Mouse (Mus musculus) MEL (cell line): ENCODE data around the gene Josd1. TPM values are rescaled to one million over a fixed set of nuclear protein-coding genes. Genes with fewer than 3 reads are reported as not detected.

Experiments used
- DNase-seq: peaks from one replicate; pipeline ENCODE4 v3.0.0; 2011; ENCODE audit warnings: low read depth, low spot score
- H3K27ac ChIP-seq: 2 replicates; pipeline ENCODE4 v1.5.1; 2012; ENCODE audit warnings: low read depth, mild to moderate bottlenecking, control low read depth, low read length, moderate library complexity; ENCODE audit not compliant: control insufficient read depth
- H3K27me3 ChIP-seq, 2 experiments: fragments of 150-350 bp in 1 of 2; sonication (generic) in 1 of 2; 2 replicates each; pipeline ENCODE4 v1.6.1; 2012; ENCODE audit warnings: low read length in 2 of 2, mild to moderate bottlenecking in 2 of 2, improper control_type of control experiment in 1 of 2, moderate library complexity in 1 of 2; ENCODE audit not compliant: insufficient read depth in 2 of 2, control insufficient read depth in 1 of 2
- H3K36me3 ChIP-seq, 2 experiments: 2 replicates each; pipeline ENCODE4 v1.6.1; 2012 to 2014; ENCODE audit warnings: low read length in 2 of 2, improper control_type of control experiment in 1 of 2, inconsistent platforms in 1 of 2, mild to moderate bottlenecking in 1 of 2; ENCODE audit not compliant: insufficient read depth in 2 of 2, control insufficient read depth in 1 of 2
- H3K4me1 ChIP-seq, 2 experiments: fragments of 150-350 bp in 1 of 2; sonication (generic) in 1 of 2; 2 replicates each; pipeline ENCODE4 v1.6.1; 2012; ENCODE audit warnings: low read length in 2 of 2, improper control_type of control experiment in 1 of 2, mild to moderate bottlenecking in 1 of 2; ENCODE audit not compliant: insufficient read depth in 2 of 2, control insufficient read depth in 1 of 2
- H3K4me3 ChIP-seq, 2 experiments: fragments of 150-350 bp in 1 of 2; sonication (generic) in 1 of 2; 2 replicates each; pipeline ENCODE4 v1.5.1; 2012; ENCODE audit warnings: low read depth in 2 of 2, low read length in 2 of 2, mild to moderate bottlenecking in 2 of 2, moderate library complexity in 2 of 2, control low read depth in 1 of 2, improper control_type of control experiment in 1 of 2; ENCODE audit not compliant: control insufficient read depth in 1 of 2, insufficient read depth in 1 of 2
- H3K79me2 ChIP-seq: 2 replicates; pipeline ENCODE4 v1.6.1; 2012; ENCODE audit warnings: mild to moderate bottlenecking, low read length, moderate library complexity; ENCODE audit not compliant: control insufficient read depth, poor library complexity, insufficient read depth
- H3K9ac ChIP-seq: 2 replicates; pipeline ENCODE4 v1.6.1; 2012; ENCODE audit warnings: low read depth, mild to moderate bottlenecking, control low read depth, low read length, moderate library complexity; ENCODE audit not compliant: control insufficient read depth, poor library complexity, severe bottlenecking
- H3K9me3 ChIP-seq: fragments of 150-350 bp; sonication (generic); replicated peaks from 2 replicates; pipeline ENCODE4 v1.6.1; 2012; ENCODE audit warnings: mild to moderate bottlenecking, low read length, improper control_type of control experiment, moderate library complexity; ENCODE audit not compliant: insufficient read depth
- BHLHE40 ChIP-seq: IDR thresholded peaks from 2 replicates; pipeline ENCODE4 v1.6.1; 2012; ENCODE audit warnings: low read depth, mild to moderate bottlenecking, inconsistent platforms, low read length, improper control_type of control experiment, borderline replicate concordance
- CHD1 ChIP-seq: IDR thresholded peaks from 2 replicates; pipeline ENCODE4 v1.6.1; 2012; ENCODE audit warnings: low read depth, mild to moderate bottlenecking, inconsistent platforms, low read length, improper control_type of control experiment
- CHD2 ChIP-seq: IDR thresholded peaks from 2 replicates; pipeline ENCODE4 v1.6.1; 2011; ENCODE audit warnings: low read length, improper control_type of control experiment
- CTCF ChIP-seq, 3 experiments: IDR thresholded peaks in 2 of 3; conservative IDR thresholded peaks in 1 of 3; 2 replicates each; pipeline ENCODE4 v1.5.1; 2011 to 2012; ENCODE audit warnings: low read length in 3 of 3, low read depth in 2 of 3, mild to moderate bottlenecking in 2 of 3, improper control_type of control experiment in 1 of 3, inconsistent platforms in 1 of 3, mixed read lengths in 1 of 3, moderate library complexity in 1 of 3; ENCODE audit not compliant: control insufficient read depth in 1 of 3, insufficient read depth in 1 of 3, poor library complexity in 1 of 3, severe bottlenecking in 1 of 3
- E2F4 ChIP-seq: IDR thresholded peaks from 2 replicates; pipeline ENCODE4 v1.6.1; 2011; ENCODE audit warnings: low read depth, low read length, improper control_type of control experiment, borderline replicate concordance
- ELF1 ChIP-seq: IDR thresholded peaks from 2 replicates; pipeline ENCODE4 v1.6.1; 2014; ENCODE audit warnings: low read depth, mild to moderate bottlenecking, inconsistent platforms, low read length, improper control_type of control experiment, moderate library complexity
- EP300 ChIP-seq, 2 experiments: IDR thresholded peaks; 2 replicates each; pipeline ENCODE4 v1.6.1; 2011; ENCODE audit warnings: improper control_type of control experiment in 2 of 2, low read length in 2 of 2, low read depth in 1 of 2, mild to moderate bottlenecking in 1 of 2
- ETS1 ChIP-seq: IDR thresholded peaks from 2 replicates; pipeline ENCODE4 v1.6.1; 2012; ENCODE audit warnings: low read depth, mild to moderate bottlenecking, inconsistent platforms, low read length, improper control_type of control experiment, moderate library complexity
- GABPA ChIP-seq: IDR thresholded peaks from 2 replicates; pipeline ENCODE4 v1.6.1; 2012; ENCODE audit warnings: low read depth, mild to moderate bottlenecking, inconsistent platforms, low read length, improper control_type of control experiment, moderate library complexity
- GATA1 ChIP-seq: IDR thresholded peaks from 2 replicates; pipeline ENCODE4 v1.6.1; 2011; ENCODE audit warnings: low read depth, low read length, improper control_type of control experiment
- HCFC1 ChIP-seq: IDR thresholded peaks from 2 replicates; pipeline ENCODE4 v1.6.1; 2012; ENCODE audit warnings: low read depth, mild to moderate bottlenecking, inconsistent platforms, low read length, improper control_type of control experiment, moderate library complexity
- JUND ChIP-seq: IDR thresholded peaks from 2 replicates; pipeline ENCODE4 v1.6.1; 2011; ENCODE audit warnings: low read depth, mild to moderate bottlenecking, improper control_type of control experiment, low read length
- MAFK ChIP-seq: IDR thresholded peaks from 2 replicates; pipeline ENCODE4 v1.6.1; 2011; ENCODE audit warnings: low read depth, mild to moderate bottlenecking, low read length, improper control_type of control experiment, borderline replicate concordance
- MAX ChIP-seq: IDR thresholded peaks from 2 replicates; pipeline ENCODE4 v1.6.1; 2011; ENCODE audit warnings: low read length, improper control_type of control experiment
- MAZ ChIP-seq: IDR thresholded peaks from 2 replicates; pipeline ENCODE4 v1.6.1; 2012; ENCODE audit warnings: low read depth, mild to moderate bottlenecking, inconsistent platforms, low read length, improper control_type of control experiment
- MEF2A ChIP-seq: IDR thresholded peaks from 2 replicates; pipeline ENCODE4 v1.6.1; 2014; ENCODE audit warnings: low read depth, mild to moderate bottlenecking, inconsistent platforms, low read length, improper control_type of control experiment; ENCODE audit not compliant: poor library complexity, insufficient replicate concordance, severe bottlenecking; ENCODE audit errors: extremely low read depth
- MXI1 ChIP-seq: IDR thresholded peaks from 2 replicates; pipeline ENCODE4 v1.6.1; 2011; ENCODE audit warnings: mild to moderate bottlenecking, low read depth, low read length, improper control_type of control experiment
- MYC ChIP-seq: IDR thresholded peaks from 2 replicates; pipeline ENCODE4 v1.6.1; 2011; ENCODE audit warnings: low read depth, mild to moderate bottlenecking, low read length, improper control_type of control experiment, moderate library complexity
- NELFE ChIP-seq: IDR thresholded peaks from 2 replicates; pipeline ENCODE4 v1.6.1; 2011; ENCODE audit warnings: low read depth, low read length, improper control_type of control experiment
- POLR2A ChIP-seq, 2 experiments: IDR thresholded peaks; 2 replicates each; pipeline ENCODE4 v1.6.1; 2011 to 2012; ENCODE audit warnings: low read length in 2 of 2, mild to moderate bottlenecking in 2 of 2, control low read depth in 1 of 2, improper control_type of control experiment in 1 of 2, low read depth in 1 of 2, moderate library complexity in 1 of 2; ENCODE audit not compliant: control insufficient read depth in 1 of 2, insufficient read depth in 1 of 2, poor library complexity in 1 of 2
- POLR2AphosphoS5 ChIP-seq: IDR thresholded peaks from 2 replicates; pipeline ENCODE4 v1.6.1; 2012; ENCODE audit warnings: low read depth, borderline replicate concordance, mild to moderate bottlenecking, inconsistent platforms, low read length, moderate library complexity, mixed read lengths
- RAD21 ChIP-seq: IDR thresholded peaks from 2 replicates; pipeline ENCODE4 v1.6.1; 2011; ENCODE audit warnings: mild to moderate bottlenecking, low read depth, low read length, improper control_type of control experiment
- RCOR1 ChIP-seq: IDR thresholded peaks from 2 replicates; pipeline ENCODE4 v1.6.1; 2012; ENCODE audit warnings: low read depth, mild to moderate bottlenecking, inconsistent platforms, low read length, improper control_type of control experiment
- SMC3 ChIP-seq: IDR thresholded peaks from 2 replicates; pipeline ENCODE4 v1.6.1; 2011; ENCODE audit warnings: low read depth, low read length, improper control_type of control experiment
- TBP ChIP-seq: IDR thresholded peaks from 2 replicates; pipeline ENCODE4 v1.8.0; 2011; ENCODE audit warnings: low read depth, low read length, improper control_type of control experiment
- TCF12 ChIP-seq: IDR thresholded peaks from 2 replicates; pipeline ENCODE4 v1.6.1; 2014; ENCODE audit warnings: low read depth, mild to moderate bottlenecking, inconsistent platforms, low read length, improper control_type of control experiment, moderate library complexity
- UBTF ChIP-seq: IDR thresholded peaks from 2 replicates; pipeline ENCODE4 v1.6.1; 2012; ENCODE audit warnings: low read depth, mild to moderate bottlenecking, inconsistent platforms, low read length, improper control_type of control experiment, moderate library complexity, borderline replicate concordance; ENCODE audit not compliant: insufficient read depth
- USF2 ChIP-seq, 2 experiments: IDR thresholded peaks; 2 replicates each; pipeline ENCODE4 v1.6.1; 2011 to 2012; ENCODE audit warnings: improper control_type of control experiment in 2 of 2, low read length in 2 of 2, borderline replicate concordance in 1 of 2, inconsistent platforms in 1 of 2, low read depth in 1 of 2, mild to moderate bottlenecking in 1 of 2; ENCODE audit not compliant: insufficient read depth in 1 of 2
- ZC3H11A ChIP-seq: IDR thresholded peaks from 2 replicates; pipeline ENCODE4 v1.6.1; 2012; ENCODE audit warnings: low read depth, mild to moderate bottlenecking, inconsistent platforms, low read length, improper control_type of control experiment
- ZKSCAN1 ChIP-seq: IDR thresholded peaks from 2 replicates; pipeline ENCODE4 v1.6.1; 2012; ENCODE audit warnings: low read depth, mild to moderate bottlenecking, inconsistent platforms, low read length, improper control_type of control experiment, moderate library complexity
- ZMIZ1 ChIP-seq: IDR thresholded peaks from 2 replicates; pipeline ENCODE4 v1.6.1; 2012; ENCODE audit warnings: low read depth, mild to moderate bottlenecking, inconsistent platforms, low read length, improper control_type of control experiment, moderate library complexity
- ZNF384 ChIP-seq: IDR thresholded peaks from 2 replicates; pipeline ENCODE4 v1.6.1; 2012; ENCODE audit warnings: low read depth, mild to moderate bottlenecking, inconsistent platforms, low read length, improper control_type of control experiment
- polyA plus RNA-seq, 2 experiments: library from polyadenylated mRNA; stranded (reverse) in 1 of 2; unstranded in 1 of 2; fragments of >175 nt in 1 of 2; fragments of >200 nt in 1 of 2; gene quantifications; 2 replicates each; pipeline versions ENCODE4 v1.2.1 to v1.2.4; 2012; ENCODE audit warnings: low replicate concordance in 2 of 2, low read depth in 1 of 2; ENCODE audit not compliant: insufficient read length in 2 of 2, insufficient read depth in 1 of 2, missing spikeins in 1 of 2
- total RNA-seq: library from RNA; depleted of rRNA; stranded (reverse); fragments of 300-350 nt; gene quantifications from 2 replicates; pipeline ENCODE4 v1.2.3, GENCODE M21; 2012

Josd1 gene
- total and polyA plus RNA-seq, 3 experiments: 46.5 to 47.2 TPM; not detected in 1

GRCm38 (mm10) chr15:79687175-79687574 is 544 bp downstream of the Josd1 start (continued):
- TF ChIP-seq ZNF384: peak; percentile 57
- TF ChIP-seq GABPA: no peak
- no peak for TF ChIP-seq ZC3H11A

- H3K4me1 ChIP-seq: peaks cover 6 to 29% of the 10 kb centered on the region in 2 experiments
- H3K36me3 ChIP-seq: peaks cover 2 to 27% of the 10 kb centered on the region in 2 experiments; a peak in 3 of 4 replicates
- H3K9me3 ChIP-seq: no peaks in the 10 kb centered on the region
- H3K27ac ChIP-seq: peak overlapping the region; percentile 84
- H3K4me3 ChIP-seq: peak overlapping the region; percentile 93 to 96
- H3K27me3 ChIP-seq: no peaks in the 10 kb centered on the region
- DNase-seq: peak; percentile 72
- H3K9ac ChIP-seq: peak overlapping the region; percentile 97
- H3K79me2 ChIP-seq: peaks cover 67% of the 10 kb centered on the region
- TF ChIP-seq MXI1: peak; percentile 93
- TF ChIP-seq ZC3H11A: no peak
- TF ChIP-seq CHD1: no peak
- TF ChIP-seq MEF2A: no peak
- TF ChIP-seq EP300 (IDR thresholded peaks at IDR 0.05; ENCODE audit: low read depth in 1 of 2, low read length in 2 of 2): peak; percentile 63 to 78
- TF ChIP-seq JUND: no peak
- no peak for TF ChIP-seq MAFK
- TF ChIP-seq TCF12: peak; percentile 83
- TF ChIP-seq BHLHE40: no peak
- TF ChIP-seq TBP: peak; percentile 39; the same call in 1 of the 2 replicates
- 0 out of 2 replicates have a peak, but pooled peaks have one; percentile 27 for TF ChIP-seq HCFC1
- no peak for TF ChIP-seq ELF1
- TF ChIP-seq SMC3: no peak
- TF ChIP-seq GATA1: peak; percentile 85
- peak; percentile 57 for TF ChIP-seq ETS1
- TF ChIP-seq RAD21: no peak
- no peak for TF ChIP-seq CHD2
- no peak for TF ChIP-seq ZNF384
- no peak for TF ChIP-seq ZKSCAN1
- TF ChIP-seq CTCF (IDR thresholded peaks at IDR 0.05 in 2 of 3, conservative IDR thresholded peaks at IDR 0.05 in 1 of 3; ENCODE audit: control insufficient read depth in 1 of 3, insufficient read depth in 1 of 3, low read depth in 2 of 3, low read length in 3 of 3, poor library complexity in 1 of 3, severe bottlenecking in 1 of 3): no peak
- TF ChIP-seq E2F4: no peak
- peak in 1 of 2 experiments; percentile 40; a peak in 1 of 4 replicates for TF ChIP-seq POLR2A (IDR thresholded peaks at IDR 0.05; ENCODE audit: control insufficient read depth in 1 of 2, insufficient read depth in 1 of 2, low read depth in 1 of 2, low read length in 2 of 2, poor library complexity in 1 of 2)
- TF ChIP-seq POLR2AphosphoS5: no peak
- TF ChIP-seq NELFE: 0 out of 2 replicates have a peak, but pooled peaks have one; percentile 23
- no peak for TF ChIP-seq USF2 (IDR thresholded peaks at IDR 0.05; ENCODE audit: borderline replicate concordance in 1 of 2, insufficient read depth in 1 of 2, low read depth in 1 of 2, low read length in 2 of 2)
- TF ChIP-seq RCOR1: no peak
- peak; percentile 12; the same call in 1 of the 2 replicates for TF ChIP-seq ZMIZ1
- TF ChIP-seq MAZ: 0 out of 2 replicates have a peak, but pooled peaks have one; percentile 26
- no peak for TF ChIP-seq GABPA
- no peak for TF ChIP-seq UBTF
- TF ChIP-seq MYC: peak; percentile 97
- peak; percentile 95 for TF ChIP-seq MAX
Measured at GRCm38 (mm10) chr15:79686046-79686869, 1.5 kb downstream of the Josd1 start.
